Mouse (Mus musculus) MEL-GATA-1-ER (cell line): ENCODE measurements around the gene Vsx2.

Experiments used
- DNase-seq: peaks from one replicate; pipeline ENCODE4 v3.0.0-alpha.2; 2012; ENCODE audit warnings: low read depth; ENCODE audit errors: extremely low read depth

The Vsx2 gene

GRCm38 (mm10) chr12:84640654-84641053, 71.1 kb downstream of the Vsx2 start, which contains the start of gene Vrtn:
TSS of gene Vrtn (plus strand) at chr12:84641019.
- peak; percentile 68 for DNase-seq
